Mouse (Mus musculus): ENCODE measurements around the gene Cacna1a. TPM values are rescaled to one million over a fixed set of nuclear protein-coding genes. Genes with fewer than 3 reads are reported as not detected.

The Cacna1a gene
- polyA plus RNA-seq, 1 experiment from 2014 or later: 6.3 TPM

DNA sequence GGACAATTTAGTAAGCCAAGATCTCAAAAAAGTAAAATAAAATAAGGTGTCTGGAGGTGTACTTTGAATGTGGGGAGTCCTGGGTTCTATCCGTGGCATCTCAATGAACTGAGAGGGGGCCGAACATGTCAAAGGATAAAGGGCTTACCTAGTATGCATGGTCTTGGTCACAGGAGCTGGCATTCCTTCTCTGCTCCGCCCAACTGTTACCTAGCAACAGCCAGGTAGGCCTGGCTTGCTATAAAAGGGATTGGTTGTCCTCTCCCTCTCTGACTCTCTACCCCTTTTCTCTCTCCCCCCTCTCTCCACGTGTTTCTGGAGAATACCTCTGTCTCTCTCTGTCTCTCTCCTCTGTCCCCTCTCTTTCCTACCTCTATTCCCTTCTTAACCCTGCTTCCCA, 269.4 kb downstream of the Cacna1a start:
- DNase-seq (ENCODE audit: low spot score, missing footprints): no peak
- H3K27me3 ChIP-seq (ENCODE audit: control insufficient read depth, insufficient read depth, low read length): no peaks in the 10 kb centered on the region
- no peak overlapping the region for H3K27ac ChIP-seq (ENCODE audit: low read depth, low read length)
- no peak overlapping the region for H3K4me2 ChIP-seq
- peaks cover 52% of the 10 kb centered on the region for H3K4me1 ChIP-seq (ENCODE audit: control insufficient read depth, insufficient read depth, low read length)
- H3K36me3 ChIP-seq (ENCODE audit: control insufficient read depth, insufficient read depth, low read length): no peaks in the 10 kb centered on the region
- ATAC-seq (ENCODE audit: low FRiP score): no peak
- no peaks in the 10 kb centered on the region for H3K9me3 ChIP-seq (ENCODE audit: control insufficient read depth, low read length)
- H3K4me3 ChIP-seq (ENCODE audit: low read depth, low read length): no peak overlapping the region
- H3K9ac ChIP-seq (ENCODE audit: low read length): no peak overlapping the region
- 36% methylated on average over 4 of the region's 4 CpGs for WGBS

DNA sequence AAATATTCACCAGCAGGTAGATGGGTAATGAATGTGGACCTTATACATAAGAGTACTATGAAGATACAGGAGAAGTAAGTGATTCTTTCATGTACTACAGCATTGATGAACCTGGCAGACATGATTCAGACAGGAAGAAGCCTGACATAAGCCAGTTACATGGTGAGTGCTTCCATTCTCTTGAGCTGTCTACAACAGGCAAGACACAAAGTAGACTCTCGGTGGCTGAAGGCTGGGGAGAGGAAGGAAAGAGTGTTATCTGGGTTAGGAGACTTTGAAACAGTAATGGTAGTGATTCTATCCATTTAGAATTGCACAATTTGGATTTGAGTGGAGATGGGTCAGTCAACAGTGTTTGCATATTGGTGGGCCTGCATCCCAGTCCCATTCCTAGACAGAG, 270.7 kb downstream of the Cacna1a start:
- 44% methylated on average over 1 of the region's 1 CpGs for WGBS
- DNase-seq (ENCODE audit: low spot score, missing footprints): no peak
- Histone ChIP-seq H3K36me3 (ENCODE audit: control insufficient read depth, insufficient read depth, low read length) (no peaks in the 10 kb centered on the region), H3K4me2 (no peak overlapping the region), H3K4me1 (ENCODE audit: control insufficient read depth, insufficient read depth, low read length) (peaks cover 59% of the 10 kb centered on the region), H3K27me3 (ENCODE audit: control insufficient read depth, insufficient read depth, low read length) (no peaks in the 10 kb centered on the region), H3K4me3 (ENCODE audit: low read depth, low read length) (no peak overlapping the region), H3K27ac (ENCODE audit: low read depth, low read length) (no peak overlapping the region), H3K9ac (ENCODE audit: low read length) (no peak overlapping the region), H3K9me3 (ENCODE audit: control insufficient read depth, low read length) (no peaks in the 10 kb centered on the region)
- ATAC-seq (ENCODE audit: low FRiP score): no peak

DNA sequence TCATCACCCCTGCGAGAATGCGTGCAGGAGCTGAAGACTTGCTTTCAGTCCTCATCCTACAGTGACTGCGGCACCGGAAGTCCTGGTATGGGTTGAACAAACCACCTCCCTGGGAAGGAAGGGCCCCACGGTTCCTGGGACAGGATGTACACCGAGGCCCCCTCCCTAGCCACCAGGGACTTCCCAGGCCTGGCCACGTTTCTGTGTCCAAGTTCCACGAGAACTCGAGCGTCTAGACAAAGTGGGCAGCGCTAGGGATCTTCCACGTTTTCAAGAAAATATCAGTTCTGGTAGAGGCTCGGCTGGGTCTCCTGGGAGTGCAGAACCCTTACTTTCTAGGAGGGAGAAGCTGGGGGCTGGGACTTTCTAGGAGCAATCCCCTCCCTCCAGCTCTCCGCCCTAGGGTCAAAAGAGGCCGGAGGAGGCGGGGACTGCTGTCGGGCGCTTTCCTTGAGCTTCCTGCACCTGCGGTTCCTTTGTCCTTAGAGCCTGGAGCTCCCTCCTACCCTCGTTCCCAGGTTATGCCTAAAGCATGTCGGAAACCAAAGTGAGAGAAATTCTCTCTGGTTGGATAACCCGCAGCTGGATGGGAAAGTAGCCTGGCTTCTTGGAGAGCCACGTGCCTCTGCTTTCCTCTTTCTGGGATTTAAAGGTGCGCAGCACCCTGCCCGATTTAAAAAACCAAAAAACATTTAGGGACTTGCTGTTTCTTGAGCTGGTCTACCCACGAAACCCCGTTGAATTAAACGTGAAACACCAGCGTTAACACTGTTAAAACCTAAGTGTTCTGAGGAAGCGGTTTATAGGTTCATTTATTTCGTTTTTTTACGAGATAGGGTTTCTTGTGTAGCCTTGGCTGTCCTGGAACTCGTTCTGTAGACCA, 271.9 kb downstream of the Cacna1a start:
- no peaks in the 10 kb centered on the region for H3K9me3 ChIP-seq (ENCODE audit: control insufficient read depth, low read length)
- DNase-seq (ENCODE audit: low spot score, missing footprints) (peak; percentile 96), ATAC-seq (ENCODE audit: low FRiP score) (no peak)
- peak overlapping the region; percentile 59 for H3K4me3 ChIP-seq (ENCODE audit: low read depth, low read length)
- peak overlapping the region; percentile 41 for H3K27ac ChIP-seq (ENCODE audit: low read depth, low read length)
- peak overlapping the region; percentile 99 for H3K4me2 ChIP-seq
- under 1% methylated on average over 33 of the region's 33 CpGs for WGBS
- peak overlapping the region; percentile 88 for H3K9ac ChIP-seq (ENCODE audit: low read length)
- no peaks in the 10 kb centered on the region for H3K27me3 ChIP-seq (ENCODE audit: control insufficient read depth, insufficient read depth, low read length)
- H3K36me3 ChIP-seq (ENCODE audit: control insufficient read depth, insufficient read depth, low read length): no peaks in the 10 kb centered on the region
- H3K4me1 ChIP-seq (ENCODE audit: control insufficient read depth, insufficient read depth, low read length): peaks cover 53% of the 10 kb centered on the region

DNA sequence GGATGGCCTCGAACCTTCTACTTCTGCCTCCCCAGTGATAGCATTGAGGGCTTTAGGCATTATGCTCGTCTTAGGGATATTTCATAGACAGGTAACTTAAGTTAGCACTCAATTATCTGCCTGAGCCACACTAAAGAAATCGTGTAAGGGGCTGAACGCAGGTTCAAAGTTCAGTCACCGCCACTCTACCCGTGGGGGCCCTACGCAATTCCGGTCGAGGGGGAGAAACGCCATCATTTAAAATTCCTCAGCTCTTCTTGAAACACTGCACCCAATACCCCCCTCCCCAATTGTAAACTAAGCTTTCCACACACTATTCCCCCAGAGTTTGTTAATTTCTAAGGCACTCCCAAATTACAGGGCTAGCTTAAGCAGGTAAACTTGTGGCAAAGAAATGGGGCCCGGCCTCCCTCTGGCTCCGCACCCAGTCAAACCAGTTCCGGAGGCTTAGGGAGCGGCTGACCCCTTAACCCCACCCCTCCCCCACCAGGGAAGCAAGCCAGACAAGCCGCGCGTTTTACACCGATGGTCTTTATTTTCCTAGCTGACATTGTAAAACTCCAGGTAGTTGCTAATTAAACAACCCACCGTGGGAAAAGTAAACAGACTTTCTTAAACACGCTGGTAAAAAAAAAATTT, 272.7 kb downstream of the Cacna1a start:
- H3K4me3 ChIP-seq (ENCODE audit: low read depth, low read length): peak overlapping the region; percentile 59
- WGBS: under 1% methylated on average over 20 of the region's 20 CpGs
- peak overlapping the region; percentile 99 for H3K4me2 ChIP-seq
- H3K27me3 ChIP-seq (ENCODE audit: control insufficient read depth, insufficient read depth, low read length): no peaks in the 10 kb centered on the region
- peaks cover 48% of the 10 kb centered on the region for H3K4me1 ChIP-seq (ENCODE audit: control insufficient read depth, insufficient read depth, low read length)
- ATAC-seq (ENCODE audit: low FRiP score) (no peak), DNase-seq (ENCODE audit: low spot score, missing footprints) (peak; percentile 95)
- H3K9ac ChIP-seq (ENCODE audit: low read length): peak overlapping the region; percentile 88
- peak overlapping the region; percentile 81 for H3K27ac ChIP-seq (ENCODE audit: low read depth, low read length)
- H3K9me3 ChIP-seq (ENCODE audit: control insufficient read depth, low read length): no peaks in the 10 kb centered on the region
- H3K36me3 ChIP-seq (ENCODE audit: control insufficient read depth, insufficient read depth, low read length): no peaks in the 10 kb centered on the region

DNA sequence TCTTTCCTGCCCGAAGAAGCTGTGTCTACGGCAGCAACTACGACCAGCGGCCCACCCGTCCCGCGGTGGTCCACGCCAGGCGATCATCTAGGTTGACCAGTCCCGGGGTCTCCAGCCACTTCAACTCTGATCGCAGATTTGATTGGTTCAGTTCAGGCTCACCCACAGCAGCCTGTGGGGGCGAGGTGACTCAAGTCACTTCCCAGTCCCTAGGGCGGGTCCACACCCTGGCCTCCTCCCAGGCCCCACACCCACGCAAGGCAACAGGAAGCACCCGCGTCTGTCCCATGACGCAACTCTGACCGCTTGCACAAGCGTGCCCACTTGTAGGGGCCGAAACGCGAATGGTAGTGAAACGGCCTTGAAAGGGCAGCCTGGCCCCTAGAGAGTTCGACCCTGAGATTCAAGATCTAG, 273.2 kb downstream of the Cacna1a start:
- under 1% methylated on average over 24 of the region's 24 CpGs for WGBS
- Histone ChIP-seq H3K36me3 (ENCODE audit: control insufficient read depth, insufficient read depth, low read length) (no peaks in the 10 kb centered on the region), H3K9ac (ENCODE audit: low read length) (peak overlapping the region; percentile 88), H3K4me3 (ENCODE audit: low read depth, low read length) (peak overlapping the region; percentile 59), H3K9me3 (ENCODE audit: control insufficient read depth, low read length) (no peaks in the 10 kb centered on the region), H3K27ac (ENCODE audit: low read depth, low read length) (peak overlapping the region; percentile 81), H3K4me1 (ENCODE audit: control insufficient read depth, insufficient read depth, low read length) (peaks cover 45% of the 10 kb centered on the region), H3K4me2 (peak overlapping the region; percentile 99), H3K27me3 (ENCODE audit: control insufficient read depth, insufficient read depth, low read length) (no peaks in the 10 kb centered on the region)
- DNase-seq (ENCODE audit: low spot score, missing footprints) (peak; percentile 95), ATAC-seq (ENCODE audit: low FRiP score) (no peak)

DNA sequence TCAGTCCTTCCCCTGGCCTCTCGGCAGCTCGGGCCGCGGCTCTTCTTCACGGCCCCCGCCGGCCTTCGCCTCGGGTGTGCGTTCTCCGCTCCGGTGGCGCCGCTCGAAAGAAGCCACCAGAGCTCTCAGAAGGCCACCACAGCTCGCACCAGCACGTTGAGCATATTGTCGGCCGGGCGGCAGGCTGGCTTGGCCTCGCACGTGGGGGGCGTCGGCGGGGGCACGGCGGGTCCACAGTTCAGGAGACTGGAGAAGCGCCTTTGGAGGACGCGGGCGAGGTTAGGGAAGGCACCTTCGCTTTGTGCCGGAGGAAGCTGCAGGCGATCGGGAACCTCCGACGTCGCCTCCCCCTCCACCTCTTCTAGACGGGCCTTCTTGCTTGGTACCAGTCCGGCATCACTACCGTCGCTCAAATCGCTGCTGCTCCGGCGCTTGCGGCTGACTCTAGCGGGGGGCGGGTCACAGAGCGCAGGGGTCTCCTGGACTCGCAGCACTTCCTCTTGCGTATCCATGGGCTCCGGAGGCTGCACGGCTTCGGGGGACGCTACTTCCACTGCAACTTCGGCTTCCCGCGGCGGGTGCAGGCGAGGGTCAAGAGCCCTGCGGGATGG, 273.8 kb downstream of the Cacna1a start:
- DNase-seq (ENCODE audit: low spot score, missing footprints) (peak; percentile 98), ATAC-seq (ENCODE audit: low FRiP score) (peak; percentile 8)
- Histone ChIP-seq H3K27me3 (ENCODE audit: control insufficient read depth, insufficient read depth, low read length) (no peaks in the 10 kb centered on the region), H3K4me1 (ENCODE audit: control insufficient read depth, insufficient read depth, low read length) (peaks cover 40% of the 10 kb centered on the region), H3K9ac (ENCODE audit: low read length) (peak overlapping the region; percentile 88), H3K4me3 (ENCODE audit: low read depth, low read length) (peak overlapping the region; percentile 59), H3K36me3 (ENCODE audit: control insufficient read depth, insufficient read depth, low read length) (no peaks in the 10 kb centered on the region), H3K9me3 (ENCODE audit: control insufficient read depth, low read length) (no peaks in the 10 kb centered on the region), H3K27ac (ENCODE audit: low read depth, low read length) (peak overlapping the region; percentile 81), H3K4me2 (peak overlapping the region; percentile 99)
- WGBS: under 1% methylated on average over 60 of the region's 61 CpGs

DNA sequence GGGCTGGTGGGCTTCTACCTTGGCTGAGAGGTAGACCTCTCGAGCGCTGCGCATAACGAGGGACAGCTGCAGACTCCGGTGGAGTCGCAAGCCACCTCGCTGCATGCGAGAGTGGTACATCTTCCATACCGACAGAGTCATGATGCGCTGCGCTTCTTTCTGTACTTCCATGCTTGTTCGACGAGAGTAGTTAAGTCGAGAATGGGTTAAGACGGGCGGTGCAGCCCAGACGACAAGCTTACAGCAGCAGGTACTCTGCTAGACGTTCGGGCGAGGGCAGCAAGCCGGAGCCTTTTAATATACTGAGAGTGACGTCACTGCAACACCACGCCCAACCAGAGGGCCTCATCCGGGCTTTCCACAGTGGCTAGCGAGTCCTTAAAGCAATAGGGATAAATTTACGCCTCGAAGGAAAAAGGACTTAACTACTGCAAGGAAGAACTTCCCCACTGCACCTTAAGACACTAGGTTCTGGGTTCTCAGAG, 274.4 kb downstream of the Cacna1a start, which contains the start of gene Ier2:
Gene Ier2 (minus strand): TSS at position 272 of the 485 bp plus-strand sequence.
- Histone ChIP-seq H3K4me2 (peak within 1 kb of the TSS; percentile 99), H3K9me3 (ENCODE audit: control insufficient read depth, low read length) (no peaks in the 10 kb centered on the region), H3K36me3 (ENCODE audit: control insufficient read depth, insufficient read depth, low read length) (no peaks in the 10 kb centered on the region), H3K4me1 (ENCODE audit: control insufficient read depth, insufficient read depth, low read length) (peaks cover 40% of the 10 kb centered on the region), H3K27me3 (ENCODE audit: control insufficient read depth, insufficient read depth, low read length) (no peaks in the 10 kb centered on the region), H3K4me3 (ENCODE audit: low read depth, low read length) (peak within 1 kb of the TSS; percentile 59), H3K27ac (ENCODE audit: low read depth, low read length) (peak within 1 kb of the TSS; percentile 81), H3K9ac (ENCODE audit: low read length) (peak within 1 kb of the TSS; percentile 88)
- ATAC-seq (ENCODE audit: low FRiP score) (peak; percentile 78), DNase-seq (ENCODE audit: low spot score, missing footprints) (peak; percentile 99)
- 0% methylated on average over 27 of the region's 27 CpGs for WGBS

DNA sequence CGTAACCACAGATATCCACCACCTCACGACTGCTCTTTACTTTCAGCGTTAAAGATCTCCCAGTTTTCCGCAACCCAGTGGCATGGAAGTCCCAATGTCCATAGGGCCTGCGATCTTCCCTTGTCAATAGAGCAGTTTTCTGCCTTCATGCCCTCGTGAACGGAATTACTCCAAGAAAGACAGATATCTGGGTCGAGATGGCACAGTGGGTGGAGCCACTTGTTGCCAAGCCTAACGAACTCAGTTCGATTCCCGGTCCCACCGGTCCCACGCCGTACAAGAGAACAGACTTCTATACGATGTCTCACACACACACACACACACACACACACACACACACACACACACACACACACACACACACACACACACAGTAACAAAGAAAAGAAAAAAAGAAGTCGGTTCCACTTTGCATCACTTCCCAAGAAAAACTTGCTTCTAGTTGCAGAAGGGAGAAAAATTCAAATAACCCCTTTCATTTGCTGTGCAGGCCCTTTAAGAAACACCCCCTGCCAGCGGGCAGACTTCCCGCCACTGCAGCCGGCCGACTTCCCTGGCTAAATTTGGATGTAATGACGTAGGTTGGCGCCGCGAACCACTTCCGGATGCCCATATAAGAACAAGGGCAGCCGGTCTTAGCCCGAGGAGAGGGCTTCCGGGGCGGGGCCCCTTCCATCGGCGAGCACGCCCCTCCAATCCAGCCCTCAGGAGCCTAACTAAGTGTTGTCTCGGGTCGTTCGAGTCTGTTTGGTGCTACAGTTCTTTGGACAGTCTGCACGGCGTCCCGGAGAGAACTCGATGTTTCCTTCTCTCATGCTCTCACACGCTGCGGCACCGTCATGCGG, 275.5 kb downstream of the Cacna1a start:
- H3K4me3 ChIP-seq (ENCODE audit: low read depth, low read length): peak overlapping the region; percentile 59
- peak overlapping the region; percentile 80 for H3K27ac ChIP-seq (ENCODE audit: low read depth, low read length)
- WGBS: 3% methylated on average over 43 of the region's 43 CpGs
- peak; percentile 99 for DNase-seq (ENCODE audit: low spot score, missing footprints)
- H3K27me3 ChIP-seq (ENCODE audit: control insufficient read depth, insufficient read depth, low read length): no peaks in the 10 kb centered on the region
- ATAC-seq (ENCODE audit: low FRiP score): peak; percentile 84
- peaks cover 40% of the 10 kb centered on the region for H3K4me1 ChIP-seq (ENCODE audit: control insufficient read depth, insufficient read depth, low read length)
- H3K9ac ChIP-seq (ENCODE audit: low read length): peak overlapping the region; percentile 88
- H3K9me3 ChIP-seq (ENCODE audit: control insufficient read depth, low read length): no peaks in the 10 kb centered on the region
- peak overlapping the region; percentile 99 for H3K4me2 ChIP-seq
- peaks cover 3% of the 10 kb centered on the region; the same call in 1 of the 2 replicates for H3K36me3 ChIP-seq (ENCODE audit: control insufficient read depth, insufficient read depth, low read length)
